Mouse (Mus musculus) heart, adult 11 months (tissue): ENCODE results near the gene Olfr53.
"Not testable (repeated sequence)": the region's sequence is repeated elsewhere in the genome, so short reads cannot be mapped to it uniquely, and the experiment has no call there.

Source experiments
- DNase-seq: peaks from one replicate; pipeline ENCODE4 v3.0.0; 2022

Gene Olfr53

DNA sequence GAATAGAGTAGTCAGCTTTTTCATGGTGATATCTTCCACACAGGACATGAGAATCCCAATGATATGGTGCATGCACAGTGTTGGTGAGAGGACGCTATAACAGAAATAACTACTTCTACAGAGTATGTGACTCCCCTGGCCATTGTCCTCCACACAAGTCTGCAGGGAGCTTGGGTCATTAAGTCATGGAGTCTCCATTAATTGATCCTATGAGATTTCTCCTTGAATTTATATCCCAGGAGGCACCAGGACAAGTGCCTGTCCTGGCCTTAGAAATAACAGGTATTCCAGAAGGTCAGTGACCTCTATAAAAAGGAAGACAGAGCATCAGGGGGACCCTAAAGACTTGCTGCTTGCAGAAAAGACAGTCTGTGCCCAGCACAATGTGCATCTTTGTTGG is at the start of gene Olfr53:
TSS of gene Olfr53 (plus strand) at position 301 of the 400 bp plus-strand sequence.
- no peak for DNase-seq

DNA sequence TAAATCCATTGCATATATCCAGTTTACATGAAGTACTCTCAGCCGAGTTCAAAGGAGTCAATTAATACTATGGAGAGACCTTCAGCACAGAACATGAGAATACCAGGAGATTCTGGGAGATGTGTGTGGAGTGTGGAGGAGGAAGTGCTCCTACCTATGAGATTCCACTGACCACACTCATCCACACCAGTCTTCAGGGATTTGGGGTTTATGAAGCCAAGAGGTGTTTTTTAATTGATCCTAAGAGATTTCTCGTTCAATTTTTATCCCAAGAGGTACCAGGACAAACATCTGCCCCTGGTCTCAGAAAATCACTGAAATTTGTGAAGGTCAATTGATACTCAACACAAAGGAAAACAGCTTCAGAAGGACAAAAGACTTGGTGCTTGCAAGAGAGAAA is 45.3 kb upstream of the Olfr53 start, which contains the start of gene Olfr46:
TSS of gene Olfr46 (plus strand) at position 301 of the 400 bp plus-strand sequence.
- DNase-seq = not testable (repeated sequence)

DNA sequence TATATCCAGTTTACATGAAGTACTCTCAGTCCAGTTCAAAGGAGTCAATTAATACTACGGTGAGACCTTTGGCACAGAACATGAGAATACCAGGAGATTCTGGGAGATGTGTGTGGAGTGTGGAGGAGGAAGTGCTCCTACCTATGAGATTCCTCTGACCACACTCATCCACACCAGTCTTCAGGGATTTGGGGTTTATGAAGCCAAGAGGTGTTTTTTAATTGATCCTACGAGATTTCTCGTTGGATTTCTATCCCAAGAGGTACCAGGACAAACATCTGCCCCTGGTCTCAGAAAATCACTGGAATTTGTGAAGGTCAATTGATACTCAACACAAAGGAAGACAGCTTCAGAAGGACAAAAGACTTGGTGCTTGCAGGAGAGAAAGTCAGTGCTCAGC is 17.6 kb upstream of the Olfr53 start, which contains the start of gene Olfr61:
TSS of gene Olfr61 (plus strand) at position 301 of the 400 bp plus-strand sequence.
- DNase-seq = not testable (repeated sequence)

DNA sequence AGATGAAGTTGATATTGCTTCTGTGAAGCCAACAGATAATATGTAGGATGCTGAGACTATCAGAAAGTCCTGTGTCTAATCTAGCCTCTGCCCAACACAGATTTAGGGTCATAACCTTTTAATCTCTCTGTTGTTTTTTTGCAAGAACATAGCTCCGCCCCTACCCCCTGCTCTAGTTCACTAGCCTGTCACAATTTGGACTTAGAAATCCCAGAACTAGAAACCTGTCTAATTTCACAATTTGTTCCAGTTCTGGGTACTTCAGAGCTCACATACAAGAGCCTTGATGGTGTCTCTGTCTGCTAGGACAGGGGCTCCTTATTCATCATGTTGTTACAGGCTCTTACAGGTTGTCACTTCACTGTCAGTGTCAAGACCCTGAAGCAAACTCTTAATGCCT is 15.7 kb upstream of the Olfr53 start:
- DNase-seq = no peak

DNA sequence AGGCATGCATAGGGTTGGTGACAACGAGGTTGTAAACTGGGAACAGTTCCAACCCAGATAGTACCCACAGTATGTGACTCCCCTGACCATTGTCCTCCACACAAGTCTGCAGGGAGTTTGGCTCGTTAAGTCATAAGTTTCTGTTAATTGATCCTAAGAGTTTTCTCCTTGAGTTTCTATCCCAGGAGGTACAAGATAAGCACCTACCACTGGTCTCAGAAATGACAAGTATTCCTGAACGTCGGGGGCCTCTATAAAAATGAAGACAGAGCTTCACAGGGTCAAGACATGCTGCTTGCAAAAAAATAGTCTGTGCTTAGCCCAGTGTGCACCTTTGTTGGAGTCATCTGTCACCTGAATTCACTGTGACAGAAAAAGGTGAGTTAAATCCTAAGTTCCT is 13.4 kb downstream of the Olfr53 start, which contains the start of gene Olfr539:
TSS of gene Olfr539 (plus strand) at position 301 of the 400 bp plus-strand sequence.
- DNase-seq = no peak

DNA sequence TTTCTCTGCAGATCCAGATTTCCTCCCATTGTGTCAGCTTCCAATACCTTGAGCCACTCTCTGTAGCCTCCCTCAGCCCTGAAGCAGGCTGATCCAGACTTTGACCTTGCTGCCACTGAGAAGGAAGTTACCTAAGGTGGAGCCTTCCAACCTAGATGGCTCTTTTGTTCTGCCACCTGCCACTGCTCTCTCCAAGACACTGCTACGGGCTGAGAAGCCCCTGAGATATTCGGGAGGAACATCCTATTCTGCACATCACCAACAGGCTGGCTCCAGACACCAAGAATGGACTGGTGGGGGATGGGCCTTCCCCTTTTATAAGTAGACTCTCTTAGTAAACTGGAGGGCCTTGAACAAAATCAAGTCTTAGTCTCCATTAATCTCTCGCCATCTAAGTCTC is 24.4 kb downstream of the Olfr53 start:
- not testable (repeated sequence) for DNase-seq

DNA sequence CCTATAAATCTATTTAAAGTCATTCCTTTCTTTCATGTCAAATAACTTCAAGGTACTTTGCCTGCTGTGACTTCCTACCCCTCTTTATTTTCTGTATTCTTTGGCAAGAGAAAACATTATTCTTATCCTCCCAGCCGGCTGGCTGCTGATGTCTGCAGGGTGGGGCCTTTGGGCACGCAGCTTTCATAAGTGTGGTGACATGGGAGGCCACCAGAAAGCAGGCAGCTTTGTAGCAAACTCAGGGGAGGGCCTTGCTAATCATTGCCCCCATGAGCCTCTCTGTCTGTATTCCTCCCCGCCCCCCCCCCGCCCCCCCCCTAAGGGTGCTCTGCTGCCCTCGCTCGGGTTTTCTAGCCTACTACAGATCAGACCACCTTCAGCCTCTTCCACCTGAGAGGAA is 29.6 kb downstream of the Olfr53 start:
- DNase-seq = no peak

DNA sequence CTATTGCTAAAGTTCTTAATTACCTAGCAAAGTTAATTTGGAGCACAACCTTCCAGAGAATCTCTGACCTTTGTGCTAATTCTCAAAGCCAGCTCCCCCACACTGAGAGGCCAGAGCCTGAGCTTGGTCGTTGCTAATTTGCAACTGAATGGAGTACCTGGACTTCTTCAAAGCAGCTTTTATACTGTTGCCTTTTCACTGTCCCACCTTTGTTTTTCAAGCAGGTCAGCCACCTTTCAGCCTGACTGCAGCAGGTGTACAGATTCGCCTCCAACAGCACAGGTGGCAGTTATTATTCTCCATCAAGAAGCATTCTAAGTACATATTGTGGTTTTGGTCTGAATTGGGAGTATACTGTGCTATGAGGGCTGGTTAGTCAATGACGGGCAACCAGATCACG is 33.3 kb downstream of the Olfr53 start:
- DNase-seq = not testable (repeated sequence)

DNA sequence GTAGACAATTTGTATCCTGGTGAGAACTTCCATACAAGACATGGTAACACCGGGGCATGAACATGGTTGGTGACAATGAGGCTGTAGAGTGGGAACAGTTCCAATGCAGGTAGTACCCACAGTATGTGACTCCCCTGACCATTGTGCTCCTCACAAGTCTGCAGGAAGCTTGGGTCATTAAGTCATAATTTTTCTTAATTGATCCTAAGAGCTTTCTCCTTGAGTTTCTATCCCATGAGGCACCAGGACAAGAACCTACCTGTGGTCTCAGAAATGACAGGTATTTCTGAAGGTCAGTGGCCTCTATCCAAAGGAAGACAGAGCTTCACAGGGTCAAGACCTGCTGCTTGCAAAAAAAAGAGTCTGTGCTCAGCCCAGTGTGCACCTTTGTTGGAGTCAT is 35.4 kb downstream of the Olfr53 start, which contains the start of gene Olfr45:
TSS of gene Olfr45 (plus strand) at position 301 of the 400 bp plus-strand sequence.
- DNase-seq = no peak

DNA sequence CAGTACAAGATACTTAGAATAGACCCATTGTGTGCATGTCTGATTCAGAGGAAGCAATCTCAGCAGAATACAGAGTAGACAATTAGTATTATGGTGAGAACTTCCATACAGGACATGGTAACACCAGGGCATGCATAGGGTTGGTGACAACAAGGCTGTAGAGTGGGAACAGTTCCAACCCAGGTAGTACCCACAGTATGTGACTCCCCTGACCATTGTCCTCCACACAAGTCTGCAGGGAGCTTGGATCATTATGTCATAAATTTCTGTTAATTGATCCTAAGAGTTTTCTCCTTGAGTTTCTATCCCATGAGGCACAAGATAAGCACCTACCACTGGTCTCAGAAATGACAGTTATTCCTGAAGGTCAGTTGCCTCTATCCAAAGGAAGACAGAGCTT is 50.7 kb downstream of the Olfr53 start, which contains the start of gene Olfr541:
TSS of gene Olfr541 (plus strand) at position 301 of the 400 bp plus-strand sequence.
- DNase-seq = no peak
